Mouse (Mus musculus): ENCODE measurements at regions not wholly inside any gene's neighbourhood (a gene's known extent, or its start where the extent isn't known, plus 50 kb on each side); places are given as distances from the start of the nearest gene placed in this dataset.

DNA sequence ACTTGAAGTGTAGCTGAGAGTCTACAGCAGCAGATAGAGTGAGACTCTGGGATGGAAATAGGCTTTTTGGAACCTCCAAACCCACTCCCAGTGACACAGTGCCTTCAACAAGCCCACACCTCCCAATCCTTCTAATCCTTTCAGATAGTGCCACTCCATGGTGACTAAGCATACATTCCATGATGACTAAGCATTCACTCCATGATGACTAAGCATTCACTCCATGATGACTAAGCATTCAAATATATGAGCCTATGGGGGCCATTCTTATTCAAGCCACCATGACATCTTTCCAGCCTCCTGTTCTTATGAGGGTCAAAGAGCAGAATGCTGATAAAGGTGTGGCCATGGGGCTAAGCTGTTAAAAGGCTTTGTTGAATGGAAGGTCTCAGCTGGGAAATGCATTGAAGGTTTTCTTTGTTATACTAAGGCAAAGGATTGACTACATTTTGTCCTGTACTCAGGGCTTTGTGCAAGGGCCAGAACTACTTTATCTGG is 403.8 kb upstream of the Kcnab2 start:
- DNase-seq (ENCODE audit: low spot score) (no peak), ATAC-seq (no peak)
- H3K4me3 ChIP-seq (ENCODE audit: low read length): no peak overlapping the region
- H3K4me1 ChIP-seq (ENCODE audit: insufficient read depth, low read length): no peaks in the 10 kb centered on the region
- no peak overlapping the region for H3K9ac ChIP-seq (replicated peaks; ENCODE audit: low read length)
- no peak for TF ChIP-seq CTCF (IDR thresholded peaks at IDR 0.05; ENCODE audit: low read depth)
- no peak overlapping the region for H3K4me2 ChIP-seq (ENCODE audit: low read depth, low read length)
- H3K27ac ChIP-seq: no peak overlapping the region
- H3K36me3 ChIP-seq (ENCODE audit: insufficient read depth, low read length): no peaks in the 10 kb centered on the region
- no peaks in the 10 kb centered on the region for H3K27me3 ChIP-seq (ENCODE audit: insufficient read depth, low read length)
- no peaks in the 10 kb centered on the region for H3K9me3 ChIP-seq (ENCODE audit: low read length)

DNA sequence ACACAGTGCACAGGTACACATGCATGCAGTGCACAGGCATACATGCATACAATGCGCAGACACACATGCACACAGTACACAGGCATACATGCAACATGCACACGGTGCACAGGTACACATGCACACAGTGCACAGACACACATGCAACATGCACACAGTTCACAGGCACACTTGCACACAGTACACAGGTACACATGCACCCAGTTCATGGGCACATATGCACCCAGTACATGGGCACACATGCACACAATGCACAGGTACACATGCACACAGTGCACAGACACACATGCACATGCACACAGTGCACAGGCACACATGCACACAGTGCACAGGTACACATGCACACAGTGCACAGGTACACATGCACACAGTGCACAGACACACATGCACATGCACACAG is 402.7 kb upstream of the Kcnab2 start:
- Histone ChIP-seq H3K27ac (no peak overlapping the region), H3K27me3 (ENCODE audit: insufficient read depth, low read length) (no peaks in the 10 kb centered on the region), H3K4me2 (ENCODE audit: low read depth, low read length) (no peak overlapping the region), H3K9me3 (ENCODE audit: low read length) (no peaks in the 10 kb centered on the region), H3K4me1 (ENCODE audit: insufficient read depth, low read length) (no peaks in the 10 kb centered on the region), H3K9ac (replicated peaks; ENCODE audit: low read length) (no peak overlapping the region), H3K36me3 (ENCODE audit: insufficient read depth, low read length) (no peaks in the 10 kb centered on the region), H3K4me3 (ENCODE audit: low read length) (no peak overlapping the region)
- 95% methylated on average over 2 of the region's 2 CpGs for WGBS
- DNase-seq (ENCODE audit: low spot score) (no peak), ATAC-seq (no peak)
- no peak for TF ChIP-seq CTCF (IDR thresholded peaks at IDR 0.05; ENCODE audit: low read depth)

DNA sequence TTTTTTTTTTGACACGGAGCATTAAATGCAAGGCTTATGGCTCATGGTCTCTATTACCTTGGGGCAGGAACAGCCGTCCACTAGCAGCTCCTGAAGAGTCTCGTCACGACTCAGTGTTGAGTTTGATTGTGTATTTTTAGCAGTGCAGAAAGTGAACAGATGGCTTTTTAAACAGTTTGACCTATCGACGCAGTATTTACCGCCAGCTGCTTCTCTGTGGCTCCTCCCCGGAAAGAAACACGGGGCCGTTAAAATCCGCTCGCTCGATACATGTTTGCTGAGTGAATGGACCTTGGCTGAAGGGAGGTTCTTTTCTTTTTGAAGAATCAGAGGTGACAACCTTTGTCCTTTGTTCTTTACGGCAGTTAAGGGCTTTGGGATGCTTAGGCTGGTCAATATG is 401.3 kb upstream of the Kcnab2 start:
- no peaks in the 10 kb centered on the region for H3K4me1 ChIP-seq (ENCODE audit: insufficient read depth, low read length)
- H3K9me3 ChIP-seq (ENCODE audit: low read length): no peaks in the 10 kb centered on the region
- H3K4me2 ChIP-seq (ENCODE audit: low read depth, low read length): no peak overlapping the region
- ATAC-seq (no peak), DNase-seq (ENCODE audit: low spot score) (peak; percentile 43)
- H3K27ac ChIP-seq: no peak overlapping the region
- TF ChIP-seq CTCF (IDR thresholded peaks at IDR 0.05; ENCODE audit: low read depth): no peak
- WGBS: 35% methylated on average over 14 of the region's 14 CpGs
- H3K9ac ChIP-seq (replicated peaks; ENCODE audit: low read length): no peak overlapping the region
- H3K4me3 ChIP-seq (ENCODE audit: low read length): no peak overlapping the region
- H3K36me3 ChIP-seq (ENCODE audit: insufficient read depth, low read length): no peaks in the 10 kb centered on the region
- no peaks in the 10 kb centered on the region for H3K27me3 ChIP-seq (ENCODE audit: insufficient read depth, low read length)

DNA sequence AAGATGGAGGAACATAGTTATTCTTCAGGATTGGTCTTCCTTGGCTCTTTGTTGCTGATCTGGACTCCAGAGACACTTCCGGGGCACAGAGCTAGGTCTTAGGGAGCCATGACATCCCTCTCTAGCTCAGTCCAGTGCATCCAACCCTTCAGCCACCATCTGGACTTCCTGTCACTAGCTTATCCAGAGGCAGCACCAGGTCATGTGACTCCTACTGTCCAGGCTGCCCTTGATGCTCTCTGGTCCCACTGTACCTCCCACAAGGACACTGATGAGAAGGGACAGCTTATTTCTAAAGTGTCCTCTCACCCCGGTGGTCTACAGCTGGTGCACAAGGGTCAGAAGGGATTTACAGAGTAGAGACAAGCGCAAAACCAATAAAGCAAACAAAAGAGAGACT is 400.7 kb upstream of the Kcnab2 start:
- H3K9ac ChIP-seq (replicated peaks; ENCODE audit: low read length): no peak overlapping the region
- H3K36me3 ChIP-seq (ENCODE audit: insufficient read depth, low read length): no peaks in the 10 kb centered on the region
- no peaks in the 10 kb centered on the region for H3K9me3 ChIP-seq (ENCODE audit: low read length)
- H3K27me3 ChIP-seq (ENCODE audit: insufficient read depth, low read length): no peaks in the 10 kb centered on the region
- H3K4me3 ChIP-seq (ENCODE audit: low read length): no peak overlapping the region
- ATAC-seq (0 out of 2 replicates have a peak, but pooled peaks have one; percentile 29), DNase-seq (ENCODE audit: low spot score) (no peak)
- H3K4me1 ChIP-seq (ENCODE audit: insufficient read depth, low read length): no peaks in the 10 kb centered on the region
- no peak overlapping the region for H3K4me2 ChIP-seq (ENCODE audit: low read depth, low read length)
- WGBS: 69% methylated on average over 3 of the region's 3 CpGs
- H3K27ac ChIP-seq: no peak overlapping the region
- no peak for TF ChIP-seq CTCF (IDR thresholded peaks at IDR 0.05; ENCODE audit: low read depth)

DNA sequence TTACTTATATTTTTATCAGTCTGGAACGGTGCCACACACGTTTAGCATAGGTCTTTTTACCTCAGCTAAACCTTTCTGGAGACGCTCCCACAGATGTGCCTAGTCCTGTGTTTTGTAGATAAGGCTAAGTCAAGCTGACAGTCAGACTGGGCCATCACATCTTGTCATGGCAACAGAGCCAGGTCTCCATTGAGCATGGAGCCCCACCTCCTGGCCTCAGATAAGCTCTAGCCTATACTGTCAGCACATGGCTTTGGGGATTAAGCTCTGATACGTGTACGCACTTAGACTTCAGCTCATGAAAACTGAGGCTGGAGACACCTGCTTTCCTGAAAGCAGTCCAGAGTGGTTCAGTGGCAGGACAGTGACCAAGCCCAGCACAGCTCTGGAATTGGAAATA is 392.4 kb upstream of the Kcnab2 start:
- no peak for TF ChIP-seq CTCF (IDR thresholded peaks at IDR 0.05; ENCODE audit: low read depth)
- Histone ChIP-seq H3K36me3 (ENCODE audit: insufficient read depth, low read length) (no peaks in the 10 kb centered on the region), H3K27ac (no peak overlapping the region), H3K27me3 (ENCODE audit: insufficient read depth, low read length) (no peaks in the 10 kb centered on the region), H3K9ac (replicated peaks; ENCODE audit: low read length) (no peak overlapping the region), H3K4me1 (ENCODE audit: insufficient read depth, low read length) (no peaks in the 10 kb centered on the region), H3K9me3 (ENCODE audit: low read length) (no peaks in the 10 kb centered on the region), H3K4me2 (ENCODE audit: low read depth, low read length) (no peak overlapping the region), H3K4me3 (ENCODE audit: low read length) (no peak overlapping the region)
- no peak for ATAC-seq
- WGBS: 86% methylated on average over 5 of the region's 5 CpGs
- DNase-seq (ENCODE audit: low spot score): no peak

DNA sequence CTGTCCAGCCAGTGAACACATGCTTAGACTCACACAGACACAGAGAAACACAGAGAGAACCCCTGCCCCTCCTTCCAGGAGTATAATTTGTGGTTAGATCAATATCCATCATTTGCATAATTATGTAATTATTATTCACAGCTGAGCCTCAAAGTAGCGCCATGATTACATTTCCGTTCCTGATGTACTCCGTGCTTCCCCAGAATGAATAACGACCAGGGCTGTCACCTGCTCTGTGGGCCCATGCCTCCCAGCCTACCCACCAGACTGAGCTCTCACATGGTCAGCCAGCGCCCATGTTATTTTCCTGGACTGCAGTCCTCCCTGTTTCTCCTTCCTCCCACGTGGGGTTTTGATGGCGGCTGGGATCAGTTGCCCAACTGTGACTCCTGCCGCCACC is 388.2 kb upstream of the Kcnab2 start:
- H3K9me3 ChIP-seq (ENCODE audit: low read length): no peaks in the 10 kb centered on the region
- TF ChIP-seq CTCF (IDR thresholded peaks at IDR 0.05; ENCODE audit: low read depth): no peak
- H3K4me2 ChIP-seq (ENCODE audit: low read depth, low read length): no peak overlapping the region
- 63% methylated on average over 8 of the region's 8 CpGs for WGBS
- no peak overlapping the region for H3K4me3 ChIP-seq (ENCODE audit: low read length)
- peaks cover 5% of the 10 kb centered on the region; the same call in 1 of the 2 replicates for H3K4me1 ChIP-seq (ENCODE audit: insufficient read depth, low read length)
- no peak overlapping the region for H3K9ac ChIP-seq (replicated peaks; ENCODE audit: low read length)
- DNase-seq (ENCODE audit: low spot score): no peak
- no peaks in the 10 kb centered on the region for H3K36me3 ChIP-seq (ENCODE audit: insufficient read depth, low read length)
- no peaks in the 10 kb centered on the region for H3K27me3 ChIP-seq (ENCODE audit: insufficient read depth, low read length)
- H3K27ac ChIP-seq: no peak overlapping the region
- ATAC-seq: no peak

DNA sequence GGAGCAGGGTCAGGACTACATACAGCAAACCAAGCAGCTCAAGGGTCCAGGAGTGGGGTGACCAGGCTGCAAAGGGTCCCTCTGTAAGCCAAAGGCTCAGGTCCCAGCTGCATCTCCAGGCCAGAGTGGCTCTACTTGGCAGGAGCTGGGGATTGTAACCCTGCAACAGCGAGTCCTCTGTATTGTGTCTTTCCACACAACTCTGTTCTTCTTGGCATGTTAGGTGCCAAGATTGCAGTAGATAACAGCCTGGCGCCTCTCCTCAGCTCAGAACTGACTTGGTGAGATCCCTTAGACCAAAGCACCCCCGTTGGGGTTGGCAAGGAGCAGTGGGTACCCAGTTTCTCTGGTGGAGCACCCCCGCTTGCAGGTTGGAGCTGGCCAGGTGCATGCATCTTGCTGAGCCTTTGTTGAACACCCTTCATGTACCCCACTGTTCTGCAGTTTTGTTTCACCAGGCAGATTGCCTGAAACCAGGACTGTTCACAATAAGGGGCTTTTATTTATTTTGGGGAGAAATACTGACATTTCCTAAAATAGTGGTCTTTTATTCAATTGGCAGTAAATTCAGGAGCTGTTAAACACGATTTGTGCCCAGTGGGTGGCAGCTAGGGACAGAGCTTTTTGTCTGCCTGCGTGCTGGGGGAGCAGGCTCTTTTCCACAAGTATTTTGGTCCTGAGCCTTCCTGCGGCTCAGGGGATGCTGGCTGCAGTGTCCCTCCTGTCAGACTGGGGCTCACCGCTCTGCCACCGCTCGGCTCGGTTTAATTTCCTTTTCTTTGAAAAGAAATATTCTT is 385.3 kb upstream of the Kcnab2 start:
- no peak for ATAC-seq
- Histone ChIP-seq H3K9ac (replicated peaks; ENCODE audit: low read length) (no peak overlapping the region), H3K27ac (no peak overlapping the region), H3K27me3 (ENCODE audit: insufficient read depth, low read length) (no peaks in the 10 kb centered on the region), H3K4me2 (ENCODE audit: low read depth, low read length) (no peak overlapping the region), H3K36me3 (ENCODE audit: insufficient read depth, low read length) (no peaks in the 10 kb centered on the region), H3K4me3 (ENCODE audit: low read length) (no peak overlapping the region), H3K9me3 (ENCODE audit: low read length) (no peaks in the 10 kb centered on the region), H3K4me1 (ENCODE audit: insufficient read depth, low read length) (peaks cover 5% of the 10 kb centered on the region; the same call in 1 of the 2 replicates)
- peak; percentile 51 for DNase-seq (ENCODE audit: low spot score)
- WGBS: 30% methylated on average over 11 of the region's 11 CpGs
- no peak for TF ChIP-seq CTCF (IDR thresholded peaks at IDR 0.05; ENCODE audit: low read depth)
